Mouse (Mus musculus) cortical plate, adult 2 months (tissue): ENCODE data around the gene Erbb4. TPM values are rescaled to one million over a fixed set of nuclear protein-coding genes. Genes with fewer than 3 reads are reported as not detected.

Source experiments
- H3K27ac ChIP-seq: fragments of 200-500 bp; 2 replicates; pipeline ENCODE4 v1.5.1; 2012; ENCODE audit warnings: low read length, control low read depth, inconsistent platforms; ENCODE audit not compliant: insufficient read depth
- H3K4me1 ChIP-seq: fragments of 200-500 bp; 2 replicates; pipeline ENCODE4 v1.6.1; 2011; ENCODE audit warnings: low read length; ENCODE audit not compliant: control insufficient read depth, insufficient read depth
- H3K4me3 ChIP-seq: fragments of 200-500 bp; 2 replicates; pipeline ENCODE4 v1.5.1; 2011; ENCODE audit warnings: mild to moderate bottlenecking, low read length, control low read depth; ENCODE audit not compliant: insufficient read depth
- CTCF ChIP-seq: fragments of 200-500 bp; IDR thresholded peaks from 2 replicates; pipeline ENCODE4 v1.5.1; 2011; ENCODE audit warnings: mild to moderate bottlenecking, control low read depth, low read length; ENCODE audit not compliant: insufficient read depth; ENCODE audit errors: extremely low read depth
- POLR2A ChIP-seq: fragments of 200-500 bp; IDR thresholded peaks from 2 replicates; pipeline ENCODE4 v1.6.1; 2011; ENCODE audit warnings: mild to moderate bottlenecking, low read length, control low read depth; ENCODE audit not compliant: insufficient read depth; ENCODE audit errors: extremely low read depth
- polyA plus RNA-seq: library from polyadenylated mRNA; depleted of rRNA; stranded (reverse); fragments of >200 nt; gene quantifications from 2 replicates; pipeline ENCODE4 v1.2.3, GENCODE M21; 2012; rRNA removed

The Erbb4 gene
- polyA plus RNA-seq: 10.5 and 11.4 TPM in 2 replicates

GRCm38 (mm10) chr1:69107485-69108158 lies at the start of gene Erbb4:
Gene Erbb4 (minus strand): TSS chr1:69108059.
- H3K4me1 ChIP-seq: no peaks in the 10 kb centered on the region
- TF ChIP-seq POLR2A: no peak
- TF ChIP-seq CTCF: no peak
- peak within 1 kb of the TSS; percentile 53; the same call in 1 of the 2 replicates for H3K27ac ChIP-seq
- peak within 1 kb of the TSS; percentile 91 for H3K4me3 ChIP-seq

- Histone ChIP-seq H3K4me3 (no peak overlapping the region), H3K4me1 (no peaks in the 10 kb centered on the region), H3K27ac (no peak overlapping the region)
- TF ChIP-seq CTCF: no peak
- TF ChIP-seq POLR2A: no peak
Measured at GRCm38 (mm10) chr1:69157346-69157745, 49.5 kb upstream of the Erbb4 start.

DNA sequence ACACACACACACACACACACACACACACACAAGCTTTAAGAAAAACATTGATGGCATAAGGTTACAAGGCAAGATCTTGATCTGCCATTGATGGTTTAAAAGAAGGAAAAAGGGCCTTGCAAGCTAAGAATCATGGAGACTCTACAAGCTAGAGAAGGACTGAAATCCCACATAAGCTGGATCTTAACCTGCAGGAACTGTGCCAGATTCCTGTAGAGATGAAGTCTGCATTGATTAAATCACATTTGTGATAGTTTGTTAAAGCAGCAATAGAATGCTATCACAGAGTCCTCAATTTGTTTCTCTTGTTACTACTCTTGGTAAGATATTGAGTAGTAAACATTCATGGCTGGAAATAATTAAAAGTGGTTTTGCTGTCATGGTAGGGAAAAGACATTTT lies 33.5 kb upstream of the Erbb4 start:
- no peak overlapping the region for H3K4me3 ChIP-seq
- H3K27ac ChIP-seq: no peak overlapping the region
- H3K4me1 ChIP-seq: no peaks in the 10 kb centered on the region
- TF ChIP-seq CTCF: no peak
- TF ChIP-seq POLR2A: no peak

GRCm38 (mm10) chr1:69139519-69139868 lies 31.6 kb upstream of the Erbb4 start:
- Histone ChIP-seq H3K27ac (no peak overlapping the region), H3K4me1 (no peaks in the 10 kb centered on the region), H3K4me3 (no peak overlapping the region)
- TF ChIP-seq CTCF (no peak), POLR2A (no peak)

- Histone ChIP-seq H3K4me3 (no peak overlapping the region), H3K27ac (no peak overlapping the region), H3K4me1 (no peaks in the 10 kb centered on the region)
- peak; percentile 64 for TF ChIP-seq CTCF
- TF ChIP-seq POLR2A: no peak
Measured at GRCm38 (mm10) chr1:69138856-69139518, 31.1 kb upstream of the Erbb4 start.

DNA sequence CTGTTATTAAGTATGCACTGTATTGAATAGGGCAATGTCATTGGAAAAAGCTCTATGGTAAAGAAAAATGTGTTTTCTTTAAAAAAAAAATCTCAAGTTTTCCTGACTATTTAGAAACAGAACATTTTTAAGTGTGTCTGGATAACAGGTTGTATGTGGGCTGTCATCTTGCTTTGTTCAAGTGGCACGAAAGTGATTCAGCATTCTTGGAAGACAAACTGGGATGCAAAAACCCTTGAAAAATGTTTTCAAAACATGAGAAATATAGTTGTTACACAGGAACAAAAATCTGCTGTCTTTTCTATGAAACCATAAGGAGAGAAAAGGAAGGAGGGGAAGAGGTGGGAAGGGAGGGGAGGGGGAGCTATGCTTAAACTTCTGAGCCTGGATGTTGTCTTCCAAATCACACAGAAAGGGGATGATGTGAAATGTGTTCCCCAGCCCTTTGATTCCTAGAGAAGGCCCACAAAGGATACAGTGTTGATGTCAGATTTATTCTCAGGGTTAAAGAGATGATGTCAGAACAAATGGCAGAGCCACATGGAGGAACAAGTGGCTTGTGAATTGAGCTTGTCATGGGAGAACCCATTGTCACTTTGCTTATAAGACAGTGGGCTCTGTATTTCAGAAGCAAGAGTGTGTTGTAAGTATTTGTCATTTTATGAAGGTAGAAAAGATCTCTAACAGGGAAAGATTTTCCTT lies 16.4 kb upstream of the Erbb4 start:
- TF ChIP-seq POLR2A: no peak
- no peak for TF ChIP-seq CTCF
- no peak overlapping the region for H3K4me3 ChIP-seq
- H3K27ac ChIP-seq: no peak overlapping the region
- H3K4me1 ChIP-seq: no peaks in the 10 kb centered on the region

- TF ChIP-seq CTCF (peak; percentile 33; the same call in 1 of the 2 replicates), POLR2A (no peak)
- no peaks in the 10 kb centered on the region for H3K4me1 ChIP-seq
- H3K4me3 ChIP-seq: no peak overlapping the region
- no peak overlapping the region for H3K27ac ChIP-seq
Measured at GRCm38 (mm10) chr1:69118249-69118938, 10.5 kb upstream of the Erbb4 start.

DNA sequence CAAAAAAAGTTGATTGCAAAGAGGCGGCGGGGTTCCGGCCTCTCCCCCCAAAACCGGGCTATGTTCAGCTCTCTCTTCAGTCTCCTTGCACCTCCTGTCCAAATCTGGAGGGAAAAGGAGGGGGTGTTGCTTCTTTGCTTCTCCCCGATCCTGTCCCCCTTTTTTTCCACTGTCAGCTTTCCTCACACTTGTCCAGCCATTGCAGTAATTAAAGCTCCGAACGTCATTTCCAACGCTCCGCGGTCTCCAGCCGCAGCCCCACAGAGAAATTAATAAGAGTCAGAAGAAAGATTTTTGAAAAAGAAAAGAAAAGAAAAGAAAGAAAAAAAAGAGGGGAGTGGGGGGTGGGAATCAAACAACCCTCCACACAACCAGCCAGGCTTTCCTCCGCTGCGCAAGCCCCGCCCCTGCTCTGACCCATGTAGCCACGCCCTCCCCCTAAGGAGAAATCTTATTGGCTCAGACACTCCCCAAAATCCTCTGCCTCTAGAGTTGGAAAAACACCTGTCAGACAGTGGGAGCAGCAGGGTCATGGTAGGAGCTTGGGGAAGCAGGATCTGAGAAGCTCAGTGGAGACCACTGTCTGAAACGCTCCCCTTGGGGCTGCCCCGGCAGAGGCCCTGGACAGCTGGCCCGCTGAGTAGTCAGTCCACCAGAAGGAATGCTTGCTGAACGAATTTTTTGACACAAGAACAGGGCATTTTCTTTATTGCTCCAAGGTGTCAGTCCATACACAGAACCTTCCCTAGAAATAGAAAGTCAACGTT lies 483 bp upstream of the Erbb4 start:
- peak overlapping the region; percentile 91 for H3K4me3 ChIP-seq
- no peak overlapping the region for H3K27ac ChIP-seq
- no peaks in the 10 kb centered on the region for H3K4me1 ChIP-seq
- peak; percentile 27; the same call in 1 of the 2 replicates for TF ChIP-seq POLR2A
- no peak for TF ChIP-seq CTCF

DNA sequence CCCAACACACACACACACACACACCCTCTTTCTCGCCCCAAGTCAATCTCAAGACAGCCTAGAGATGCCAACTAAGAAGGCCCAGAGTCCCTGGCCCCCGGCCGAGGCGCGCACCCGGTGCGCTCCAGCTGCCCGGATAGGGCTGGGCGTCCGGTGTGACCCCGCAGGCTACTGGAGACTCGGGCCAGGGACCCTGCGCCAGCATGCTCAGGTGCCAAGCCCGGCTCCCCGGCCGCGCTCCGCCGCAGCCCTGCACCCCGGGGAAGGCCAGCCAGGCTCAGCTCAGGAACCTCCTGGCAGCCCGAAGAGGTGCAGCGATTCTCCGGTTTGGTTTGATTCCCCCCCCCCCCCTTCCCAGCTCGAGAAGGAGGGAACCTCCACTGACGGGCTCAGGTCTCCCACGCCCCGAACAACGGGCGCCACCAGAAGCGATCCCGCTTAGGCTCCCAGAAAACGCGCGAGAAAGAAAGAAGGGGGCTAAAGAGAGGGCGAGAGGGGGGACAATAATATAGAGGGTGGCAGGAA lies 860 bp downstream of the Erbb4 start:
- peak overlapping the region; percentile 91 for H3K4me3 ChIP-seq
- TF ChIP-seq POLR2A (no peak), CTCF (no peak)
- no peaks in the 10 kb centered on the region for H3K4me1 ChIP-seq
- peak overlapping the region; percentile 53; the same call in 1 of the 2 replicates for H3K27ac ChIP-seq
